Mouse (Mus musculus) ZHBTc4 (cell line): ENCODE results near the gene Gng8.

Source experiments
- DNase-seq: peaks from one replicate; pipeline ENCODE4 v3.0.0-alpha.2; 2011; ENCODE audit warnings: low read depth, low spot score

Gene Gng8

DNA sequence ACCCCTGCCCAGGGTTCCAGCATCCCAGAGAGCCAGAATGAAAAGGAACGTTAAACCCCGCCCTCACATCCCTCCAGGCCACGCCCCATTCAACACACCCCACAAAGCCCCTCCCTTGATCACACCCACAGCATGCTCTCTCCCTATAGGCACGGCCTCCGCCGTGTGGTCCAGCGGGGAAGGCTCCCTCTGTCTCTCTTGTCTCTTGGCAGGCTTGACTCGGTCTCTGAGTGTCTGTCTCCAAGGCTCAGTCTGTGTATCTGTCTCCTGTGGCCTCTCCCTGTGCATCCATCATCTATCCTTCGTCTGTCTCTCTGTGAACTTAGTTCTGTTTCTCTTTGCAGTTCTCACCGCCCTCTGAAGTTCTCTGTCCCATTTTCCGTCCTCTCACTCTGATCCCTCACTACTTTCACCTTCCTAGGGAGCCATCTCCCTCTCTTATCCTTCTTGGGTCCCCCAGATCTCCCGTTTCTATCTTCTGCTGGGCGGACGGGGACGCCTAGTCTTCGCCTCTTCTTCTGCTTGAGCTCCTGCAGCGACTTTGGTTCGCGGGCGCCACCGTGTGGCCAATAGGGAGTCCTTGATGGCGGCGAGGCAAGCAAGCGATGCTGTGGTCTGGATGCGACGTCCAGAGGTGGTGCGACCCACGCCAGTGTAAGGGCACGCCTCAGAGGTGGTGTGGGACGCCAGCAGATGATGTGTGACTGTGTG is at the start of gene Gng8:
Gng8 (plus strand) TSS at position 146 of the 711 bp plus-strand sequence.
- peak; percentile 94 for DNase-seq

- DNase-seq = peak; percentile 75
Measured at GRCm38 (mm10) chr7:16842645-16843063, 48.9 kb upstream of the Gng8 start, which contains the start of gene Prkd2. TSS of gene Prkd2 (plus strand) at chr7:16842902.

- no peak for DNase-seq
Measured at GRCm38 (mm10) chr7:16843441-16844171, 48.0 kb upstream of the Gng8 start.

GRCm38 (mm10) chr7:16844696-16845071 is 46.9 kb upstream of the Gng8 start:
- no peak for DNase-seq

DNA sequence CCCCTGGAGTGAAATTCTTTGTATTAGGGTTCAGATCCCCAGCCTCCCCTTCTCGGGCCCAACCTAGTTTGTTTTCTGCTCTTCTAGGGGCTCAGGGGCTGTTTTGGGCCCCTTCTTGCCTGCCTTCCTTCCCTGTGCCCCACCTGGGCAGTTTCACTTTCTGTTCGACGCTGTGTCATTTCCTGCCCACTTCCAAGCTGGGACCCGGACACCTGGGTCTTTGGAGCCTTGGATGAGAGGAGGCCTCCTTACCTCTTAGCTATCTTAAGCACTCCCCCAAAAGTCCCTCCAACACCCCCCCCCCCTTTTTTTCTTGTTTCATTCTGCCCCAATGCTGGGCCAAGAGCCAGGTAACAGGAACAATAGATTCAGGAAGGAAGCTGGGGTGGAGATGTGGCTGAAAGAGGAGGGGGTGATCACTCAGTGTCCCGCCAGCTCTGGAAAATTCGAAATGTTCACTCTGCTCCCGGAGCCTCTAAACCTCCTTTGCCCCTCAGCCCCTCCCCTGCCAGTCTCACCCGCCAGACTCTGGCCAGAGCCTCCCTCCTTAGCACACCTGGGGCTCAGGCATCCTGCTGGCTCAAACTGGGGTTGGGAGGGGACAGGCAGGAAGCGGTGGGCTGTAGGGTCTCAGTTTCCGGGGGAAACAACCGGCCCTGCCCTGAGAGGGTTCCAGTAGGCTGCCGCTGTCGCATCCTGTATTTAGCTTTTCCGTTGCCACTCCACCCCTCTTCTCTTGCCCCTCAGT is 46.3 kb upstream of the Gng8 start:
- no peak for DNase-seq

DNA sequence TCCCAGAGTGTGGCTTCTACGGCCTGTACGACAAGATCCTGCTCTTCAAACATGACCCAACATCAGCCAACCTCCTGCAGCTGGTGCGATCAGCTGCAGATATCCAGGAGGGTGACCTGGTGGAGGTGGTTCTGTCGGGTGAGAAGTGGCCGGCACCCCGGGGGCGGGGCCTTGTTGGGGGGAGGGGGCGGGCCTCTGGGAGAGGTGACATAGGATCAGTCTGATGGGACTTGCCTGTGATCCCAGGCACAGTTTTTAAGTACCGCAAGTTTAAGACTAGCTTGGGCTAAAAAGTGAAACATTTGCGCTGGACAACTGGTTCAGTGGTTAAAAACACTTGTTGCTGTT is 45.8 kb upstream of the Gng8 start:
- DNase-seq = peak; percentile 54

DNA sequence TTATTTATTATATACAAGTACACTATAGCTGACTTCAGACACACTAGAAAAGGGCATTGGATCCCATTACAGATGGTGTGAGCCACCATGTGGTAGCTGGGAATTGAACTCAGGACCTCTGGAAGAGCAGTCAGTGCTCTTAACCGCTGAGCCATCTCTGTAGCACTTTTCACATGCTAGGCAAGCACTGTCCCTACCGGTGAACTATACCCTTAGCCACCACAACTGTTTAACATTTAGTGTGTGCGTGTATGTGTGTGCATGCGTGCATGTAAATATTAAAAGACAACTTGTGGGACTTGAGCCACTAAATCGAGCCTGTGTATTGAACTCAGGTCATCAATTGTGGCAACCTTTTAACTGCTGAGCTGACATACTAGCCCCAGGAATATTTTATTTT is 44.8 kb upstream of the Gng8 start:
- DNase-seq = no peak

DNA sequence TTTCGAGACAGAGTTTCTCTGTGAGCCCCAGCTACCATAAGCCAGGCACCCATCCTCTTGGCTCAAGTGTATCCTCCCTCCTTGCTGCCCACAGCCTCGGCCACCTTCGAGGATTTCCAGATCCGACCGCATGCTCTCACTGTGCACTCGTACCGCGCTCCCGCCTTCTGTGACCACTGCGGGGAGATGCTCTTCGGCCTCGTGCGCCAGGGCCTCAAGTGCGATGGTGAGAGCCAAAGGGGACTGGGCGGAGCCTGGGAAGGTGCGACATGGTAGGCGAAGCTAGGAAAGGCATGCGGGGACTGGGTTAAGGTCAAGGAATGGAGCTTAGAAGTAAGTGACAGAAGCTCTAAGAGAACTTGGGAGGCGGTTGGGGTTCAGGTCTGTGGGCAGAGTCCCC is 44.1 kb upstream of the Gng8 start:
- peak; percentile 63 for DNase-seq

DNA sequence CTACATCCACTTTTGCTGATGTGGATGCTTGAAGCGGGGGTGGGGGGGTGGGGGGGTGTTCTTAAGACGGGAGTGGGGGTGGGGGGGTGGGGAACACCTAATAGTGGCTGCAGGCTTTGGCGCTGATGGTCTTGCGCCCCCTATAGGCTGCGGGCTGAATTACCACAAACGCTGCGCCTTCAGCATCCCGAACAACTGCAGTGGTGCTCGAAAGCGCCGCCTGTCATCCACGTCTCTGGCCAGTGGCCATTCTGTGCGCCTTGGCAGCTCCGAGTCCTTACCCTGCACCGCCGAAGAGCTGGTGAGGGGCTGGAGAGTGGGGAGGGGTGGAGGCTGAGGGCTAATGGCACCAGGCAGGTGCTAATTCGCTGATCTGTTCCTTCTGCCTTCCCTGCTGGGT is 43.0 kb upstream of the Gng8 start:
- DNase-seq = peak; percentile 78

GRCm38 (mm10) chr7:16851636-16852035 is 40.0 kb upstream of the Gng8 start:
- no peak for DNase-seq

- DNase-seq = no peak
Measured at GRCm38 (mm10) chr7:16853302-16853831, 38.2 kb upstream of the Gng8 start.

DNA sequence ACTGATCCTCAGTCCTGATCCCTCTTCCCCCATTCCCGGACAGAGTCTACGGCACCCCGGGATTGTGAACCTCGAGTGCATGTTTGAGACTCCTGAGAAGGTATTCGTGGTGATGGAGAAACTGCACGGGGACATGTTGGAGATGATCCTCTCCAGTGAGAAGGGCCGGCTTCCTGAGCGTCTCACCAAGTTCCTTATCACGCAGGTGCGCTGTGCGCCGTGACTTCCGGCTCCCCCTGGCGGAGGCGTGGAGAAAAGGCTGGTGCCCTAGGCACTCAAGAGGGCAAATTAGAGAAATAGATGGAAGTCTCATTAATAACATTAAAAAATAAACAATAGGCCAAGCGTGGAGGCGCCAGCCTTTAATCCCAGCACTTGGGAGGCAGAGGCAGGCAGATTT is 33.2 kb upstream of the Gng8 start:
- peak; percentile 83 for DNase-seq

GRCm38 (mm10) chr7:16859902-16860651 is 31.5 kb upstream of the Gng8 start:
- DNase-seq = peak; percentile 84

DNA sequence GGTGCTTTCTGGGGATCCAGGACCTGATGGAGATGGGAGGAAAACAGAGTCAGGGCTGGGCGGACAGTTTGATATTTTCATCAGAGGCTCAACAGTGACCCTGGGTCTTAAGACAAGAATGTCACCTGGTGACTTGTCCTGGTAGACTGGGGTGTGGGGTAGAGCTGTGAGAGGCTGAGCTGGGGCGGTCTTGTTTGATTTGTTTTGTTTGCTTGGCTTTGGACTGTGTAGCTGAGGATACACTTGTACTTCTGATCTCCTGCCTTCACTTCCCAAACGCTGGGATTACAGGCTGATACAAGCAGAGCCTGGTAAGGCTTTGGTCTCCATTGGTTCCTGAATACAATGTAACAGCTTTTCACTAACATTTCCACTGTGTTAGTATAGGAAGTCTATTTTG is 24.1 kb upstream of the Gng8 start:
- no peak for DNase-seq

- DNase-seq = peak; percentile 91
Measured at GRCm38 (mm10) chr7:16869497-16869896, 22.1 kb upstream of the Gng8 start.

- peak; percentile 55 for DNase-seq
Measured at GRCm38 (mm10) chr7:16871600-16871999, 20.0 kb upstream of the Gng8 start.

- no peak for DNase-seq
Measured at GRCm38 (mm10) chr7:16872478-16872877, 19.1 kb upstream of the Gng8 start.

GRCm38 (mm10) chr7:16873392-16873791 is 18.2 kb upstream of the Gng8 start:
- DNase-seq = no peak

DNA sequence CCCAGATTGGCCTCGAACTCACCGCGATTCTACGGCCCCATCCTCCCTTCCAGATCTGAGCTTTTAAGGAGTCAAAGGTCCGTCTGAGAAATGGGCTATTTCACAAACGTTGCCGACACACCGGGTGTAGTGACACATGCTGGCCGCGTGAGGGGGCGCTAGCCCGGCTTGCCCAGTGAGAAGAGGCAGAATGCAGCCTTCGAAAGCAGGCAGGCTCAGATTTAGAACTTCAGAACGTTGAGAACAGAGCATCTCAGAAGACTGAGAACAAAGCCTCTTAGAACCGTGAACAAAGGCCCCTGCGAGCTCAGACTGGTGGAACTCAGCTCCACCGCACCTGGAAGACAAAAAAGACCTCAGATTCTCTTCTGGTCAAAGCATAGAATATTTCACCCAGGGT is 17.4 kb upstream of the Gng8 start:
- DNase-seq = peak; percentile 92

DNA sequence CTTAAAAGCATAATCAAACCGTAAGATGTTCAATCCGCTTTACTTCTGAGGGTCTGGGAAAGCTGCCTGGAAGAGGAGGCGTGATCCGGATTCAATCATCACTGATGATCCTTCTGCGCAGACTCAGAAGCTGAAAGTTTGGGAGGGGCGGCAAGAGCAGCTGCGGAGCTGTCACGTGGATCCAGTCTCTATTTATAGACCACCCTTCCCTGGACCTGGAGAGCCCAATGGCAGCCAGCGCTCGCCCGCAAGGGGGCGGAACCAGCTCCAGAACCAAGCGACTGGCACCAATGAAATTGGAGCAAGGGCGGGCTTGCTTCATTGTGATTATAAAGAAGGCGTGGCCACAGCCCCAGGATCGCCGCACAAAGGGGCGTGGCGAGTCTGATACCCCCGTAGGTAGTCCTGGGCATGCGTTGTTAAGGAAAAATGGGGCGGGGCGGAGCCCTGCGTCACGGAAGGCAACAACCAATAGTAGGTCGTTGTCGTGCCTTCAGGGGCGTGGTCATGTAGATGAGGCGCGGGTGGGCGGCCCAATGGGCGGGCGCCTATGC is 16.8 kb upstream of the Gng8 start:
- peak; percentile 100 for DNase-seq

GRCm38 (mm10) chr7:16875310-16875325 is 16.5 kb upstream of the Gng8 start, which contains the start of gene Dact3:
TSS of gene Dact3 (plus strand) at chr7:16875317.
- no peak for DNase-seq

- no peak for DNase-seq
Measured at GRCm38 (mm10) chr7:16875326-16875725, 16.3 kb upstream of the Gng8 start.
